ENCODE assay signal across 24 mouse cellular contexts in genomic region chr8:60623438-60623837, GRCm38 (mm10).
"Had no signal": no experiment of that assay in that cellular context is flagged by ENCODE, and none has a peak within 500 bp of the region (broad histone marks: within the 10 kb centered on the region; RNA-seq: fewer than 3 reads in every experiment).

No protein-coding gene starts in this region.

- H3K4me1 ChIP-seq: heart, embryonic 10.5 days; heart, embryonic 12.5 days; hindbrain, embryonic 10.5 days; hindbrain, embryonic 12.5 days; hindbrain, embryonic 15.5 days; intestine, embryonic 15.5 days; limb, embryonic 12.5 days had no signal

- H3K27ac ChIP-seq: gastrocnemius, adult 2 months; heart, adult 2 months; heart, embryonic 10.5 days; hindbrain, embryonic 10.5 days; hindbrain, embryonic 12.5 days; hindbrain, embryonic 15.5 days; intestine, embryonic 15.5 days; layer of hippocampus, adult 2 months; left cerebral cortex, adult 2 months; limb, embryonic 12.5 days had no signal

- ATAC-seq: forebrain, embryonic 16.5 days; inflammation-experienced regulatory T-cells, adult 6 months; intestine, embryonic 15.5 days; intestine, postnatal 0 days had no signal

- H3K36me3 ChIP-seq: heart, embryonic 10.5 days; heart, embryonic 12.5 days; hindbrain, embryonic 10.5 days; hindbrain, embryonic 12.5 days; hindbrain, embryonic 15.5 days; intestine, embryonic 15.5 days; limb, embryonic 12.5 days had no signal

- H3K27me3 ChIP-seq: heart, embryonic 12.5 days; hindbrain, embryonic 12.5 days; hindbrain, embryonic 15.5 days; intestine, embryonic 15.5 days; limb, embryonic 12.5 days had no signal

- H3K9ac ChIP-seq: heart, embryonic 12.5 days; hindbrain, embryonic 12.5 days; hindbrain, embryonic 15.5 days; intestine, embryonic 15.5 days; limb, embryonic 12.5 days had no signal

- DNase-seq: gastrocnemius, adult 2 months; gastrocnemius, postnatal 10 days; gastrocnemius, postnatal 25 days; heart, adult 2 months; heart, postnatal 10 days; heart, postnatal 4 days; kidney, adult 18-20 months; kidney, adult 8-10 months; kidney, postnatal 10 days; kidney, postnatal 25 days; kidney, postnatal 4 days; liver had no signal

- H3K9me3 ChIP-seq: heart, embryonic 10.5 days; heart, embryonic 12.5 days; hindbrain, embryonic 10.5 days; hindbrain, embryonic 12.5 days; hindbrain, embryonic 15.5 days; intestine, embryonic 15.5 days; limb, embryonic 12.5 days had no signal

- H3K4me3 ChIP-seq: gastrocnemius, adult 2 months; heart, adult 2 months; heart, embryonic 10.5 days; heart, embryonic 12.5 days; hindbrain, embryonic 10.5 days; hindbrain, embryonic 12.5 days; hindbrain, embryonic 15.5 days; intestine, embryonic 15.5 days; layer of hippocampus, adult 2 months; left cerebral cortex, adult 2 months; limb, embryonic 12.5 days had no signal

- H3K4me2 ChIP-seq: heart, embryonic 12.5 days; hindbrain, embryonic 12.5 days; hindbrain, embryonic 15.5 days; intestine, embryonic 15.5 days; limb, embryonic 12.5 days had no signal
